Mouse (Mus musculus) effector memory CD4-positive, alpha-beta T cell, adult 7 months (primary cell): ENCODE results near the gene Gm20503. TPM values are rescaled to one million over a fixed set of nuclear protein-coding genes. Genes with fewer than 3 reads are reported as not detected.

Experiments
- polyA plus RNA-seq: library from polyadenylated mRNA; unstranded; fragments of 100-300 nt; shearing (Covaris generic); gene quantifications from one replicate; pipeline ENCODE4 v1.2.1, GENCODE M21; 2017

Gene Gm20503
- polyA plus RNA-seq, result 6.6 TPM

GRCm38 (mm10) chr4:59002948-59003805 is at the start of gene Gm20503:
Gene Gm20503 (plus strand): TSS chr4:59003210.

GRCm38 (mm10) chr4:58986540-58987190 is 16.3 kb upstream of the Gm20503 start, which contains the start of gene Ptgr1:
Gene Ptgr1 (minus strand): TSS chr4:58987119.

GRCm38 (mm10) chr4:58994762-58995161 is 8.2 kb upstream of the Gm20503 start, which contains the start of gene Dnajc25:
Gene Dnajc25 (plus strand): TSS chr4:58995062.

GRCm38 (mm10) chr4:59034918-59035785 is 32.1 kb downstream of the Gm20503 start, which contains the start of gene Gng10:
Gene Gng10 (plus strand): TSS chr4:59035088.

Other genes starting within 250 kb of the Gm20503 start
- 0.34 TPM for gene Olfr267, start 215.5 kb upstream of the Gm20503 start, polyA plus RNA-seq
- 55.5 TPM for gene Ecpas, start 90.5 kb upstream of the Gm20503 start, polyA plus RNA-seq
- gene Zkscan16, start 59.6 kb upstream of the Gm20503 start, polyA plus RNA-seq, result not detected
- not detected for gene Ptgr1, start 16.1 kb upstream of the Gm20503 start, polyA plus RNA-seq
- gene Dnajc25, start 8.1 kb upstream of the Gm20503 start, polyA plus RNA-seq, result 6.0 TPM
- 74.6 TPM for gene Gng10, start 31.9 kb downstream of the Gm20503 start, polyA plus RNA-seq
- gene AI481877, start 135.8 kb downstream of the Gm20503 start, polyA plus RNA-seq, result not detected
- gene Ugcg, start 186.0 kb downstream of the Gm20503 start, polyA plus RNA-seq, result 117 TPM